Mouse (Mus musculus): ENCODE measurements around the gene Ptges2.

DNA sequence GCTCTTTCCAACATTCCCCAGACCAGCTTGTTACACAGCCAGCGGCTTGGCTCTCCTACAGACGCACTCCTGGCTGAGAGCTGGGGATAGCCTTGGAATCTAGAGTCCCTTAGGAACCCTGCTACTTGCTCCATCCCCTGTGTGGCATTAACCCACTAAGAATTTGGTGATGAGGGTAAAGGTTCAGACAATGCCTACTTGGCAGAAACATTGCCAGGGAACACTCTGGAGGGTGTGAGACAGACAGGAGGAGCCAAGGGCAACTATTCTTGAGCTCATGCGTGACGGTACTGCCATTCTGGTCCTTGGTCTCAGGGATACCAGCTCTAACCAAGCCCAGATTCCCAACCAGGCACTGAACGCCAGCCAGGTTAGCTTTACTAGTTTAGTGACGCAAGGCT, 26.2 kb downstream of the Ptges2 start:
- TF ChIP-seq BHLHE40 (IDR thresholded peaks at IDR 0.05; ENCODE audit: low read depth, low read length): no peak
- no peak for TF ChIP-seq UBTF (IDR thresholded peaks at IDR 0.05; ENCODE audit: low read depth, low read length)
- no peak for TF ChIP-seq ZMIZ1 (IDR thresholded peaks at IDR 0.05; ENCODE audit: low read depth, low read length)
- no peak for TF ChIP-seq ELF1 (IDR thresholded peaks at IDR 0.05; ENCODE audit: low read depth, low read length)
- TF ChIP-seq POLR2A (IDR thresholded peaks at IDR 0.05; ENCODE audit: low read depth, low read length): no peak
- TF ChIP-seq ZC3H11A (IDR thresholded peaks at IDR 0.05; ENCODE audit: low read depth, low read length): no peak
- TF ChIP-seq USF2 (conservative IDR thresholded peaks at IDR 0.05; ENCODE audit: low read depth, low read length): no peak
- no peak for TF ChIP-seq MXI1 (IDR thresholded peaks at IDR 0.05; ENCODE audit: low read depth, low read length)
- no peak for TF ChIP-seq RAD21 (IDR thresholded peaks at IDR 0.05; ENCODE audit: low read depth, low read length)
- no peak for TF ChIP-seq CTCF (conservative IDR thresholded peaks at IDR 0.05 in 1 of 2, IDR thresholded peaks at IDR 0.05 in 1 of 2; ENCODE audit: low read depth in 2 of 2, low read length in 2 of 2)
- no peak for TF ChIP-seq EP300 (IDR thresholded peaks at IDR 0.05; ENCODE audit: low read length)
- TF ChIP-seq MAX (IDR thresholded peaks at IDR 0.05; ENCODE audit: low read length): no peak
